Mouse (Mus musculus) retina, postnatal 7 days (tissue): ENCODE measurements around the gene Hrh3.

Experiments
- DNase-seq: peaks from one replicate; pipeline ENCODE4 v3.0.0-alpha.2; 2012; ENCODE audit warnings: low read depth, low spot score

The Hrh3 gene

DNA sequence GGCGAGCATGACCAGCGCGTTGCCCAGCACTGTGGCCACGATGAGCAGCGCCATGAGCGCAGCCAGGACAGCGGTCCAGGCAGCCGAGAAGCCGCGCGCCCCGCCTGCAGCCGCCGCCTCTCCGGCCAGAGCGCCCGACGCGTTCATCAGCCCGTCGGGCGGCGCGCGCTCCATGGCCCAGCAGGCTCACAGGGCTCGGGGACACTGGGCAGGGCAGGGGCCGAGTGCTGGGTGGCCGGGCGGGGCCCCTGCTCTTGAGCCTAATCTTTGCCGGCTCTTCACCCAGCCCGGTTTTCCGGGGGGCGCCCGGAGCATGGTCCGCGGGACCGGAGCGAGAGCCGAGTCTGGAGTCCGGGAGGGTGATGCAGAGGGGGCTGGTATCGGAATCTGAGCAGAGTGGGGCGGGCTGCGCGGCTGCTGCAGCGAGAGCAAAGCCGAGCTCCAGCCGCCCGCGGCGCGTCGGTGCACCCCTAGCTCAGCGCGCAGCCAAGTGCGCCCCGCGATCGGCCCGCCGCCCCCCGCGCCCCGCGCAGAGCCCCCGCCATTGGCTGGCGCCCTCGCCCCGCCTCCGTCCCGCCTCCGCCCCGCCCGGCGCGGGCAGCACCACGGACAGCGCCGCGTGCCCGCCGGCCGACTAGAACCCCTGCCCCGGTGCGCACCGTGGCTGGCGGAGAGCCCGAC lies at the start of gene Hrh3:
Hrh3 (minus strand) TSS at position 511 of the 681 bp plus-strand sequence.
- no peak for DNase-seq

GRCm38 (mm10) chr2:180148551-180148950 lies 44.3 kb upstream of the Hrh3 start:
- DNase-seq: no peak

DNA sequence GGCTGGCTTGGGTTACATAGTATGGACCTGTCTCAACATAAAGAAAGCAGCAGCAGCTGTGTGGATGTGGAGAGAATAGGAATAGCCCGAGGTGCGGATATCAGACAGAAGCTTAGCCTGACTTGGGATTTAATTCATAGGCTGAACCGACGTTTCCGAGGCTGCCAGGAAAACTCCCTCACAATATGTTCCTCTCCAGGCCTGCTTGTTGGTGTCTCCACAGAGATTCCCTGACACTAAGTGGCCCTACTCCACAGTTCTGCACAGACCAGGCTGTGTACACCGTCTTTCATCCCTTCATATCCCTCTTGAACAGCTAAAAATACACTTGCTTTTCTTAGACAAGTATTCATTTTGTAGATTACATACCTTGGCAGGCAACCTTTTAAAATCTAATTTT lies 43.1 kb upstream of the Hrh3 start:
- no peak for DNase-seq

GRCm38 (mm10) chr2:180146091-180146490 lies 41.8 kb upstream of the Hrh3 start:
- no peak for DNase-seq

GRCm38 (mm10) chr2:180135414-180135813 lies 31.1 kb upstream of the Hrh3 start:
- no peak for DNase-seq

DNA sequence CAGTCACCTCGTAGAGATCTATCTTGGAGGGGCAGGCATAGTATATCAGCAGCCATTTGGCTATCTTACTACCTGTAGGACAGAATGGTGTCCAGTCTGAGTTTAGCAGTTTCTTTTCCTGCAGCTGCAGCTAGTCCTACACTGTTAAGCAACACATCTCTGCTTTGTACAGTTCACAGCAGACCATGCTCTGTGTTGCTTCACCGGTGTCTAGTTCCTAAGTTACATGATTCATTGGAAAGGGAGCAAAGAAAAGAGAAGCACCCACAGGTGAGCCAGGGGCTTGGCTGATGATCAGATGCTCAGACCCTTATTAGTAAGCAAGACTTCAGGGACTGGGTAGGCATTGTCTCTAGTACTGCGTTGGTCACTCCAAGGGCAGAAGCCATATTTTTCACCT lies 29.6 kb upstream of the Hrh3 start:
- DNase-seq: no peak

DNA sequence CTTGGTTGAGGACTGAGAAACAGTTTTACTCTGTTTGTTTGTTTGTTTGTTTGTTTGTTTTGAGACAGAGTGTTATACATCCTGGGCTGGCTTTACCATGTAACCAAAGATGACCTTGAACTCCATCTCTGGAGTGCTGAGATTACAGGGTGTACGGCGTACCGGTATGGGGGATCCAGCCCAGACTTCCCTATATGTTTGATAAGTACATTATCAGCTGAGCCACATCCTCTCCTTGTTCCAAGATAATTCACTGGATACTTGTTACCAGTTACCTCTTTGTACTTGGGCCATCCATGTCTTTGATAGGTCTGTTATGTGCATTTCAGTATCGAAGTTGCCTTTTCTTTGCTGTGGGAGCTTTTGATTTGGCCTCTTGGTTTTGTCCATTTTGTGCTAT lies 28.9 kb upstream of the Hrh3 start:
- no peak for DNase-seq

GRCm38 (mm10) chr2:180127675-180128074 lies 23.4 kb upstream of the Hrh3 start:
- DNase-seq: no peak

- peak; percentile 53 for DNase-seq
Observed at GRCm38 (mm10) chr2:180126195-180126594, 21.9 kb upstream of the Hrh3 start.

GRCm38 (mm10) chr2:180124192-180124591 lies 19.9 kb upstream of the Hrh3 start:
- no peak for DNase-seq

DNA sequence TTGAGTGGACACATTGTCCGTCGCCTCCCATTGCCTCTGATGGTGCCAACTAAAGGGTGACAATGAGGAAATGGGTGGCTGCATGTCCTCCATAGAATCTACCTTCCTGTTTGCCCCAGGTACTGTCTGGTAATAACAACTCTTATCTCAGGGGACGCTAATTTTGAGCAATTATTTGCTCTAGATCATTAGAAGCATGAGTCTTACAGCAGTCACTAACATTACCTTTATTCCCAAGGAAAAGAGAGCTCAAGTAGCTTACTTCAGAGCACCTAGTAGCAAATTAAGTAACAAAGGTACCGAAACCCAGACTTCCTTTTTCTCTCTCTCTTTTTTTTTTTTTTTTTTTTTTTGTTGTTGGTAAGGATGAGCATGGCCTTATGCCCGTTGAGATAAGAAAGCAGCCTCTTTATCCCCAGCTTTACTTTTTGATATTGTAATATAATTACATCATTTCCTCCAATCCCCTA lies 16.0 kb upstream of the Hrh3 start:
- DNase-seq: no peak

DNA sequence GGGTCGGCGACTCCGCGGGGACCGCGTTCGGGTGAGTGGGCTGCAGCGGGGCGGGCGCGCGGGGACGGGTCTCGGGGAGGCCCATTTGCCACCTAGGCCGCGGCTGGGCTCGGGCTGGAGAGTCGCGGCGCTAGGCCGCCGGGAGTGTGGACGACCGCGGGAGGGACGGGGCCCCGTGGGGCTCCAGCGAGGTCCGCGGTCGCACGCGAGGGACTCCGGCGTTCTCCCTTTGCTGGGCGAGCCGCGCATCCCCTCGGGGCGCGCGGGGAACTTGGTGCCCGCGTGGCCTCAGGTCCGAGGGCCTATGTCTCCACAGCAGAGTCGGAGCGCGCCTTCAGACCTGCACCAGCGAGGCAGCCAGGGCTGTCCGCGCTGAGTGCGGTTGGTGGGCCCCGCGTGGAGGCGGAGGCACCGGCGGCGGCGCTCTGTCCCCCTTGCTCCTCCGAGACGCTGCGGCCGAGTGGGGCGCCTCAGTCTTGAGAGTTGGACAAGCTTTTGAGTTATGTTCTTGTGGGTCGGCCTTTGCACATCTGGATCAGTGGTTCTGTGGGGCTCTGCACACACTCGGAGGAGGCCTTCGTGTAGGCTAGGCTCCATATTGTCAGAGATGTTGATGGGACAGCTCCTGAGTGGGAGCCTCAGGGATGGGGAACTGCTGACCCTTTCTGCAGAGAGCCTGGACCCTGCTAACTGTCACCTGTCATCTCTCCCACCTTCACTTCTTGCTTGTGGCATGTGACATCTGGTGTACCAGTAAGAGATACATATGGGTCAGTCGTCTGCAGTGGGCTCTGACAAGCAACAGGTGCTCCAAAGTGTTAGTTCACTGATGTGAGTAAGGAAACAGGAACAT lies 15.4 kb upstream of the Hrh3 start:
- DNase-seq: no peak

GRCm38 (mm10) chr2:180118661-180119438 lies 14.6 kb upstream of the Hrh3 start, which contains the start of gene Osbpl2:
Gene Osbpl2 (plus strand): TSS chr2:180119306.
- peak; percentile 97 for DNase-seq

DNA sequence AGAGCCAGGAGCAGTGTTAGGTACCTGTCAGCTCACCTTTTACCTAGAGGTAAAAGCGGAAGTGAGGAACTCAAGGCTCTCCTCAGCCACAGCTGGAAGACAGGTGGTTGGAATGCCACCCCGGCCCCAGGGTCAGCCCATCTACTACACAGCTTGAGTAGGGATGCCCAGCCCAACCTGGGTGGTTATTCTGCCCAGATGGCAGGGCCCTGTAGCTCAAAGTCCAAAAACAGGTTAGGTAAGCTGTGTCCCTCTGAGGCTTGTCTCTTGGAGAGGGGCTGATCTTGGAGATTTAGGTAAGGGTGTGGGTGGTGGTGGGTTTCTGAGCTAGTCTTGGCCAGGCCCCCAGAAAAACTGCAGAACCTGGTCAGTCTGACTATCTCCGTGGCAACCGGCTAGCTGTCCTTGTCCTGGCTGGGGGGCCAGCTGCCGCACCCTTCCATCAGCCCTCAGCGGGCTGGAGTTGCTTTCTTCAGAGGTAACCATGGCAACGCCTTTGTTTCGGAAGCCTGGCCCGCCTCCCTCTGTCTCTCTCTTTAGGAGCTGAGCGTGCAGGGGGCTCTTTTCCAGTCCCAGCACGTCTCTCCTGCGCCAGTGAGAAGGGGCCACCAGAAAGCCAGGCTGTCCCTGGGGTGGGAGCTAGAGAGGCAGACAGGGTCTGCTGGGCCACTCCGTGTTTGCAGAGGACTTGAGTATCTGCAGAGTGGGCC lies 13.4 kb upstream of the Hrh3 start:
- no peak for DNase-seq

GRCm38 (mm10) chr2:180116741-180117484 lies 12.6 kb upstream of the Hrh3 start:
- no peak for DNase-seq

GRCm38 (mm10) chr2:180116081-180116493 lies 11.8 kb upstream of the Hrh3 start:
- no peak for DNase-seq

GRCm38 (mm10) chr2:180115279-180115678 lies 11.0 kb upstream of the Hrh3 start:
- no peak for DNase-seq

GRCm38 (mm10) chr2:180113909-180114890 lies 9.9 kb upstream of the Hrh3 start:
- DNase-seq: no peak

- no peak for DNase-seq
Observed at GRCm38 (mm10) chr2:180108285-180108684, 4.0 kb upstream of the Hrh3 start.
